Comparison of ENCODE assay signal across 14 mouse cellular contexts in the genomic region with DNA sequence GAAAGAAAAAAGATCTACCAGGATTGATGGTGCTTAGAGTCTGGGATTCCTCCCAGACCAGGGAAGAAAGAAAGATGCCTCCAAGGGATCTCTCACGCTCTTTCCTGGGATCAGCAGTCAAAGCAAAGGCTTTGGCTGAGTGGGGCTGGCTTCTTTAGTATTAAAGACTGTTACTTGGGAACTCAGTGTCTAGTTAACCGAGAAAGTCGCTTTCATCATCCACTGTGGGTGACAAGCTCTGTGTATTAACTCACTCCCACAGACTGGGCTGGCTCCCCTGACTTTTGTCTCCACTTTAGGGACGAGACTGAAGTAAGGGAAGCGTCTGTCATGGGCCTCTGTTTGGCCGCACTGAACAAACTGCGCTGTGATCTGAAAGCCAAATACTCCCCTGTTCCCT. TPM values are rescaled to one million over a fixed set of nuclear protein-coding genes. Genes with fewer than 3 reads are reported as not detected.
DNase-seq lines count a peak whose midpoint lies in the region; ATAC-seq and TF ChIP-seq lines count a peak whose summit lies in the region.
"Had no signal": no experiment of that assay in that cellular context is flagged by ENCODE, and none has a peak within 500 bp of the region (broad histone marks: within the 10 kb centered on the region; RNA-seq: fewer than 3 reads in every experiment).

No protein-coding gene starts in this region.

- H3K27me3 ChIP-seq in heart, postnatal 0 days (ENCODE audit: control insufficient read depth, insufficient read depth, low read length) = no peaks in the 10 kb centered on the region
- H3K27me3 ChIP-seq in lung, embryonic 14.5 days (ENCODE audit: insufficient read depth, low read length) = no peaks in the 10 kb centered on the region
- H3K27me3 ChIP-seq in liver, embryonic 11.5 days (replicated peaks; ENCODE audit: control insufficient read depth, insufficient read depth, low read length) = no peaks in the 10 kb centered on the region
- H3K27me3 ChIP-seq in stomach, embryonic 16.5 days (ENCODE audit: control insufficient read depth, insufficient read depth, low read length) = no peaks in the 10 kb centered on the region
- H3K27me3 ChIP-seq: hindbrain, embryonic 15.5 days had no signal

- H3K4me1 ChIP-seq in heart, postnatal 0 days (ENCODE audit: control insufficient read depth, insufficient read depth) = peaks cover 17% of the 10 kb centered on the region
- peaks cover 14% of the 10 kb centered on the region for H3K4me1 ChIP-seq in lung, embryonic 14.5 days (ENCODE audit: insufficient read depth)
- peaks cover 17% of the 10 kb centered on the region for H3K4me1 ChIP-seq in liver, embryonic 11.5 days (replicated peaks; ENCODE audit: control insufficient read depth, insufficient read depth, low read length)
- peaks cover 16% of the 10 kb centered on the region for H3K4me1 ChIP-seq in stomach, embryonic 16.5 days (ENCODE audit: control insufficient read depth, insufficient read depth, low read length)

- H3K4me2 ChIP-seq in heart, postnatal 0 days (ENCODE audit: low read depth, low read length) = peak overlapping the region; percentile 58; the same call in 1 of the 2 replicates
- H3K4me2 ChIP-seq in lung, embryonic 14.5 days = peak overlapping the region; percentile 51
- peak overlapping the region; percentile 50 for H3K4me2 ChIP-seq in liver, embryonic 11.5 days
- H3K4me2 ChIP-seq in stomach, embryonic 16.5 days (ENCODE audit: low read depth, low read length) = peak overlapping the region; percentile 48

- 0 out of 2 replicates have a peak, but pooled peaks cover 12% of the 10 kb centered on the region for H3K36me3 ChIP-seq in heart, postnatal 0 days (replicated peaks; ENCODE audit: control insufficient read depth, insufficient read depth, low read length)
- H3K36me3 ChIP-seq in lung, embryonic 14.5 days (ENCODE audit: insufficient read depth) = 0 out of 2 replicates have a peak, but pooled peaks cover 5% of the 10 kb centered on the region
- H3K36me3 ChIP-seq in liver, embryonic 11.5 days (ENCODE audit: control insufficient read depth, insufficient read depth, low read length) = no peaks in the 10 kb centered on the region
- H3K36me3 ChIP-seq in stomach, embryonic 16.5 days (ENCODE audit: control insufficient read depth, insufficient read depth, low read length) = no peaks in the 10 kb centered on the region
- H3K36me3 ChIP-seq: hindbrain, embryonic 15.5 days had no signal

- no peaks in the 10 kb centered on the region for H3K9me3 ChIP-seq in heart, postnatal 0 days (replicated peaks; ENCODE audit: control insufficient read depth, low read length)
- H3K9me3 ChIP-seq in lung, embryonic 14.5 days (ENCODE audit: low read depth, low read length) = no peaks in the 10 kb centered on the region
- H3K9me3 ChIP-seq in liver, embryonic 11.5 days (ENCODE audit: control insufficient read depth, low read length) = no peaks in the 10 kb centered on the region
- no peaks in the 10 kb centered on the region for H3K9me3 ChIP-seq in stomach, embryonic 16.5 days (replicated peaks; ENCODE audit: control insufficient read depth, low read length)
- H3K9me3 ChIP-seq: hindbrain, embryonic 15.5 days had no signal

- no peak overlapping the region for H3K4me3 ChIP-seq in heart, postnatal 0 days (ENCODE audit: low read depth, low read length)
- H3K4me3 ChIP-seq in lung, embryonic 14.5 days (ENCODE audit: low read depth, low read length) = no peak overlapping the region; the same call in 1 of the 2 replicates
- no peak overlapping the region; the same call in 1 of the 2 replicates for H3K4me3 ChIP-seq in liver, embryonic 11.5 days (ENCODE audit: low read depth, low read length)
- H3K4me3 ChIP-seq in stomach, embryonic 16.5 days (replicated peaks; ENCODE audit: low read length) = peak overlapping the region; percentile 11; the same call in 1 of the 2 replicates
- H3K4me3 ChIP-seq: hindbrain, embryonic 15.5 days had no signal

- intact Hi-C loops in heart, postnatal 10 days (cut with DNase I) = no loop called here

- 68% methylated on average over 7 of the region's 7 CpGs for WGBS in heart, postnatal 0 days
- 56% methylated on average over 7 of the region's 7 CpGs for WGBS in lung, embryonic 14.5 days
- WGBS in liver, embryonic 11.5 days = 66% methylated on average over 7 of the region's 7 CpGs
- 59% methylated on average over 7 of the region's 7 CpGs for WGBS in stomach, embryonic 16.5 days

- no peak overlapping the region for H3K9ac ChIP-seq in heart, postnatal 0 days (replicated peaks; ENCODE audit: low read depth, low read length)
- H3K9ac ChIP-seq in lung, embryonic 14.5 days = no peak overlapping the region
- no peak overlapping the region for H3K9ac ChIP-seq in liver, embryonic 11.5 days (ENCODE audit: low read depth, low read length)
- H3K9ac ChIP-seq in stomach, embryonic 16.5 days (ENCODE audit: low read length) = 0 out of 2 replicates have a peak overlapping the region, but pooled peaks have one; percentile 3
- H3K9ac ChIP-seq: hindbrain, embryonic 15.5 days had no signal

- ATAC-seq in heart, postnatal 0 days (ENCODE audit: insufficient read depth, low read depth) = no peak
- ATAC-seq in lung, embryonic 14.5 days (ENCODE audit: insufficient read depth) = no peak
- ATAC-seq in liver, embryonic 11.5 days (replicated peaks; ENCODE audit: low FRiP score) = no peak
- no peak for ATAC-seq in stomach, embryonic 16.5 days (ENCODE audit: insufficient read depth, low FRiP score)
- ATAC-seq: activated CD4-positive, CD25-positive, alpha-beta regulatory T cell, adult 4 months had no signal

- TF ChIP-seq EP300 in heart, postnatal 0 days (IDR thresholded peaks at IDR 0.05; ENCODE audit: low read depth) = no peak

- no peak overlapping the region for H3K27ac ChIP-seq in heart, postnatal 0 days (ENCODE audit: low read depth)
- H3K27ac ChIP-seq in lung, embryonic 14.5 days (ENCODE audit: low read depth) = no peak overlapping the region
- no peak overlapping the region for H3K27ac ChIP-seq in liver, embryonic 11.5 days (ENCODE audit: low read depth, low read length)
- H3K27ac ChIP-seq in stomach, embryonic 16.5 days (ENCODE audit: low read length) = no peak overlapping the region; the same call in 1 of the 2 replicates

- no peak for DNase-seq in heart, postnatal 0 days (ENCODE audit: low spot score)
- DNase-seq in heart, postnatal 10 days = no peak
- no peak for DNase-seq in lung, embryonic 14.5 days
- DNase-seq in lung, postnatal 25 days (ENCODE audit: low spot score) = no peak
- DNase-seq in liver, embryonic 11.5 days (ENCODE audit: low spot score) = no peak
- DNase-seq in spleen, adult 18-20 months = no peak
- DNase-seq: cerebellum, adult 11 months; right cerebral cortex, postnatal 25 days; thymus, postnatal 25 days had no signal

- TF ChIP-seq CTCF in heart, postnatal 0 days (IDR thresholded peaks at IDR 0.05; ENCODE audit: low read depth) = no peak
- TF ChIP-seq CTCF in lung, embryonic 14.5 days (IDR thresholded peaks at IDR 0.05; ENCODE audit: low read depth) = no peak

RNA-seq across cellular contexts. Expression of a gene that starts 2.2 kb away (rescaled TPM):
- 31.6 and 46.8 TPM in 2 replicates for total RNA-seq in heart, postnatal 0 days (2014; rRNA removed; ENCODE audit: low replicate concordance)
- 18.1 and 20.7 TPM in 2 replicates for polyA plus RNA-seq in heart, postnatal 0 days (2015; fragmentation: Nextera tagmentation; extraction: Ambion mirVana)
- total RNA-seq in heart, postnatal 10 days (2021) = 10 to 100 TPM; 18.4 to 19.3 TPM
- polyA plus RNA-seq in lung, embryonic 14.5 days (2014; fragmentation: Nextera tagmentation; extraction: Ambion mirVana) = 23.6 and 25.0 TPM in 2 replicates
- 38.0 and 40.6 TPM in 2 replicates for polyA plus RNA-seq in liver, embryonic 11.5 days (2014; fragmentation: Nextera tagmentation; extraction: Ambion mirVana)
- 18.6 and 19.8 TPM in 2 replicates for polyA plus RNA-seq in stomach, embryonic 16.5 days (2015; fragmentation: Nextera tagmentation; extraction: Ambion mirVana)
- total RNA-seq: granulocyte monocyte progenitor cell, adult 5-6 weeks; megakaryocyte progenitor cell, adult 5-6 weeks had no signal
